Mouse (Mus musculus): ENCODE data around the gene Cyp2d9.
"Not testable (repeated sequence)": the region's sequence is repeated elsewhere in the genome, so short reads cannot be mapped to it uniquely, and the experiment has no call there.

Gene Cyp2d9

DNA sequence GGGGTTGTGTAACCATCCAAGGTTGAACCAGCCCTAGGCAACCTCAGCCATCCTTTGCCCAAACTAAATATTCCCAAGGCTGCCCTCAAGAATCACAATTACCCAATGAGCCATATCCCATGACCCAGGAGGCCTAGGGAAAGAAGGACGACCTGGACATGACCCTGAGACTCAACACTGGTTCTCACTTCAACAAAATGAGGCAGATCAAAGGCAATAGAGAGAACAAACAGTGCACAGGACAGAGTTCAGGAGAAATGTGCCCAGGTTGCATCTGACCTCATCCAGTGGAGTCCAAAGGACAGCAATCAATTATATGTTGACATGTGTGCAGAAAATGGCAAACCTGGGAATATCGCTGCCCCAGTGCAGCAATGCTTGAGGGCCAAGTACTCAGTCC, 16.8 kb downstream of the Cyp2d9 start:
- DNase-seq (ENCODE audit: low spot score), result not testable (repeated sequence)

GRCm38 (mm10) chr15:82452133-82452532, 18.9 kb downstream of the Cyp2d9 start:
- DNase-seq (ENCODE audit: low spot score), result not testable (repeated sequence)

DNA sequence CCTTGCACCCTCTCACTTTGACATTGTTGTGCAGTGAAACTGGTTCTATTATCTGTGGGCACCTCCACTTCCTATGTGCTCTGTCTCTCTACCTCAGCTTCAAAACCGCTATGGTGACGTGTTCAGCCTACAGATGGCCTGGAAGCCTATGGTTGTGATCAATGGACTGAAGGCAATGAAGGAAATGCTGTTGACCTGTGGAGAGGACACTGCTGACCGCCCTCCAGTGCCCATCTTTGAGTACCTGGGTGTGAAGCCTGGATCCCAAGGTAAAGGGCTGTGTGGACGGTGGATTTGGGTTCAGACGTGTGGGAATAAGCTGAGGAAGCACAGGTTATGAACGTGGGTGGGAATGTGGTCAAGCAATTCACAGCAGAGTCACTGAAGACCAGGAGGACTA, 20.3 kb downstream of the Cyp2d9 start:
- not testable (repeated sequence) for DNase-seq (ENCODE audit: low spot score)

DNA sequence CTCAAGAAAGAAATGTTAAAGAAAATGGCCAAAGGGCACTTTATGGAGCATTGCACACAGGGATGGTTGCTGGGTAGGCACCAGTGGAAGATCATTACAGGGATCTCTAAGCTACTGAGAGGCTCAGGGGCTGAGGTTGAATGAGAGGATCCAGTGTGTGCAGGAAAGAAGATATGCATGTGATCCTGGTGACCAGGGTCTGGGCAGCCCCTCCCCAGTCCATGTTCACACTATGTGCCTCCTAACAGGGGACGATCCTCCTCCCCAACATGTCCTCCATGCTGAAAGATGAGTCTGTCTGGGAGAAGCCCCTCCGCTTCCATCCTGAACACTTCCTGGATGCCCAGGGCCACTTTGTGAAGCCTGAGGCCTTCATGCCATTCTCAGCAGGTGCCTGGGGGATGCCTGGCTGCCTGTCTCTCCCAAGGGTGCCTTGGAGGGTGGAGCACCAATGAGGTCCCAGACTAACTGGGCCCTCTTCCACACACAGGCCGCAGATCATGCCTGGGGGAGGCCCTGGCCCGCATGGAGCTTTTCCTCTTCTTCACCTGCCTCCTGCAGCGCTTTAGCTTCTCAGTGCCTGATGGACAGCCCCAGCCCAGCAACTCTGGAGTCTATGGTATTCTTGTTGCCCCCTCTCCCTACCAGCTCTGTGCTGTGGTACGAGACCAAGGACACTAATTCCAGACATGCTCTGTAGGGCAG, 23.0 kb downstream of the Cyp2d9 start:
- not testable (repeated sequence) for DNase-seq (ENCODE audit: low spot score)

DNA sequence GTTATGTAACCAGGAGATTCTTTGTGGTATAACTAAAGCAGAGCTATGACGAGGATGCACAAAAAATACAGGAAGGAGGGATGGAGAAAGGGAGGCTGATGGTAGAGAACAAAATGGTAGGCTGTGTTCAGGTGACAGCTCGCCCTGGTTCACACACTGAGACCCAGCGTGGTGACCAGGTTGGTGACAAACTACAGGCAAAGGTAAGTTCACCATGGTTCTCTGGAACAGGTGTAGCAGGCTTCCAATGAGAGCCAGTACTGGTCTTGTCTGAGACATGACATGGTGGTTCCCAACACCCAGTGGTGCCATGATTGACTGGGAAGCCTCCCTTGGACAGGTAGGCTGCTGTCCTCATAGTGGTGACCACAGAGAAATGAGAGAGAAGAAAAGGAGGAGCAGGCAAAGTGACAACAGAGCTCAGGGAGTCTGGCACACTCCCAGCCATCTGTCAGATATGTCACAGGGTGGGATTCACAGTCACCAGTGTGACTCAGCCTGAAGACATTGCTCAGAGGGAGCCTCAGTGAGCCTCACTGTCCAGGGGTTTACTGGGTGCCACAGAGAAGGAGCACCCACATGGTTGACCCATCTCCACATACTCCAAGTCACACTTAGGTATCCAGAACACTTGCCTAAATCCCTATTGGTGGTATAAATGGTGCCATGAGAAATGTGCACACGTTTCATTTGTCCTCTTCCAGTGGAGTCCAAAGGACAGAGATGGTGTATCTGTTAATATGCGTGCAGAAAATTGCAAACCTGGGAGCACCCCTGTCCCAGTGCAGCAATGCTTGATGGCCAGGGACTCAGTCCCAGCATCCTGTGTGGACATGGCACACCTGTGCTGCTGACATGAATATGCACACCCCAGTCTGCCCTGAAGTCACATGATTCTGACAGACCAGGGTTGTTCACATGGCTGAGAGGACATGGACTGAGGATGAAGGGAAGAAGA, 24.1 kb downstream of the Cyp2d9 start:
- DNase-seq (ENCODE audit: low spot score), result no peak

- not testable (repeated sequence) for DNase-seq (ENCODE audit: low spot score)
These were observed 26.0 kb downstream of the Cyp2d9 start for GRCm38 (mm10) chr15:82459266-82459665.

GRCm38 (mm10) chr15:82464701-82465100, 31.5 kb downstream of the Cyp2d9 start:
- no peak for DNase-seq (ENCODE audit: low spot score)

DNA sequence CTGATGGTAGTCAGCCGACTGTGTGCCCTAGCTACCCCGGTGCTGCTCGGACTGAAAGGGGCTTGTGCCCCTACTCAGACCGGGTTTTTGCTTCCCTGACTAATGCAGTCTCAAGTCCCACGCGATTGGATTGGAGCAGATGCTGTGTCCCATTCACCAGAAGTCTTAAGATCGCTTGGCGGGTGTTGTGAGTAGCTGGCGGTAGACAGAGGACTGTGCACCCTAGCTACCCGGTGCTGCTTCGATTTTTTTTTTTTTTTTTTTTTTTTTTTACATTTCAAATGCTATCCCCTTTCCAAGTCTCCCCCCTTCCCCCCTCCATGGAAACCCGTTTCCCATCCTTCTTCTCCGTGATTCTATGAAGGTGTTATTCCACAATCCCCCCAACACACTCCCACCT, 61.0 kb downstream of the Cyp2d9 start:
- DNase-seq (ENCODE audit: low spot score), result not testable (repeated sequence)
